Mouse (Mus musculus) spleen, postnatal 4 days (tissue): ENCODE measurements around the gene Uqcr11.
A peak's percentile ranks its signal among the peaks of the same experiment; 100 is the strongest.

ENCODE experiments used
- DNase-seq, 2 experiments: peaks; one replicate each; pipeline ENCODE4 v3.0.0; 2022; ENCODE audit warnings: low spot score in 2 of 2

Uqcr11 gene

DNA sequence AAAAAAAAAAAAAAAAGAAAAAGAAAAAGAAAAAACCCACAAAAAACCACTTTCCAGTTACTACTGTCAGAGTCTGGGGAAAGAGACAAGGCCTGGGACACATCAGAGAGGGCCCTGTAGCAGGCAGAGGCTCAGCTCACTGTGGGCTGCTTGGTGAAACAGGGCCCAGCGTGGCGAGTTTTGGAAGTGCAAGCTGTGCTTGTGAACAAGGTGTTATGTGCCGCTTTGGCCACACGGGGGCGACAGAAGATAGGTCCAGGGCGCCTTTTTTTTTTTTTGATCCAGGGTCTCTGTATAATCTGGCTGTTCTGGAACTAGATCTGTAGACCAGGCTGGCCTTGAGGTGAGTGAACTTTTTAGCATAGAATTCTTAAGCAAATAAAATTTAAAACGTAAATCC is 30.5 kb downstream of the Uqcr11 start:
- peak; percentile 91 to 98 for DNase-seq

DNA sequence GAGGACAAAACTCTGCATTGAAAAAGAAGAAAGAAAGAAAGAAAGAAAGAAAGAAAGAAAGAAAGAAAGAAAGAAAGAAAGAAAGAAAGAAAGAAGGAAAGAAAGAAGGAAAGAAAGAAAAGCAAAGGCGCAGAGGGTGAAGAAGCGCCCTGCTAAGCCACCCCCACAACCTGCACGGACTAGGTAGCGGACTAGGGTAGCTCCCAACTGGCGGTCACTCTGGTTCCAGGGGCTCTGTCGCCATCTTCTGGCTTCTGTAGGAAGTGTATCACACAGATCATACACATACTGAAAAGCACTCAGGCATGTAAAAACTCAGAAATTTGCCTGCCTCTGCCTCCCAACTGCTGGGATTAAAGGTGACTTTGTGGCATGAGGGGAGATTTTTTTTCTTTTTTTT is 32.6 kb downstream of the Uqcr11 start:
- DNase-seq, result peak; percentile 83 to 90

DNA sequence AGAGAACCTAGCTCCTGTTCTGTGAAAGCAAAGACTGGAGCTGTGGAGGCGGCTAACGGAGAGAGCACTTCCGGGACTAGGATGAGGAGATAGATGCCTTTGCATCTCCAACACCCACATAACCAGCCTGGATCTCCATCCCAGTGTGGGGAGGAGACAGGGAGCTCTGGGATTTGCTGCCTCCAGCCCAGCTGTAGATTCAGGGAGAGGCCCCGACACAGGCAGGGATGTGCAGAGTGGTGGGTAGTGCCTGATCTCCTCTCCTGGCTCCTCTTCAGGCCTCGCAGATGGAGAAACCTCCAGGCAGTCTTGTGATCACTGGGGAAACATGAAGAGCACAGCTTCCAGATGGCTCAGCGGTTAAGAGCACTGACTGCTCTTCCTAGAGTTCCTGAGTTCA is 33.9 kb downstream of the Uqcr11 start:
- no peak for DNase-seq

GRCm38 (mm10) chr10:80371983-80372382 is 34.6 kb downstream of the Uqcr11 start:
- no peak for DNase-seq

DNA sequence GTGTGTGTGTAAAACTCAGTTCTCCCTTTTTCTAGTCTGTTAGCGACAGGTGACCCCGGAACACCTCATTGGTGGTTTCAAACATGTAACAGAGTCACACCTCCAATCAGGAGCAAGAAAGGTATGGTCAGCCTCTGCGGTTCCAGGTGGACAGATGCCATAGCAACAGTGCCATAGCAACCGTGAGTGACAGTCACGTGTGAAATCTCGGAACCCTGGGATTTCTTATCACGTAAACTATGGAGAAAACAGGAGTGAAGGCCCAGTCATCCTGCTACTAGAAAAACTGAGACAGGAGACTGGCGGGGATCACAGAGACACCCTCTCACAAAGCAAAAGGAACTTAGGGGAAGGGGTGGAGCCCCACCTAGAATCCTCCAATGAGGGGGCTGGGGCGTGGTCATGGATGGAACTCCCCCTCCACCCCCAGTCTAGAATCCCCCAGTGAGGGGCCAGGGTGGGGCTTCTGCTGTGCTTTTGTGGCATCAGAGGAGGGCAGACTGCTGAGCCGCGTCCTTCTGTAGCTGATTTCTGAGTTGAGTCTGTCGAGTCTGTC is 35.1 kb downstream of the Uqcr11 start:
- DNase-seq, result peak in 1 of 2 experiments; percentile 53

DNA sequence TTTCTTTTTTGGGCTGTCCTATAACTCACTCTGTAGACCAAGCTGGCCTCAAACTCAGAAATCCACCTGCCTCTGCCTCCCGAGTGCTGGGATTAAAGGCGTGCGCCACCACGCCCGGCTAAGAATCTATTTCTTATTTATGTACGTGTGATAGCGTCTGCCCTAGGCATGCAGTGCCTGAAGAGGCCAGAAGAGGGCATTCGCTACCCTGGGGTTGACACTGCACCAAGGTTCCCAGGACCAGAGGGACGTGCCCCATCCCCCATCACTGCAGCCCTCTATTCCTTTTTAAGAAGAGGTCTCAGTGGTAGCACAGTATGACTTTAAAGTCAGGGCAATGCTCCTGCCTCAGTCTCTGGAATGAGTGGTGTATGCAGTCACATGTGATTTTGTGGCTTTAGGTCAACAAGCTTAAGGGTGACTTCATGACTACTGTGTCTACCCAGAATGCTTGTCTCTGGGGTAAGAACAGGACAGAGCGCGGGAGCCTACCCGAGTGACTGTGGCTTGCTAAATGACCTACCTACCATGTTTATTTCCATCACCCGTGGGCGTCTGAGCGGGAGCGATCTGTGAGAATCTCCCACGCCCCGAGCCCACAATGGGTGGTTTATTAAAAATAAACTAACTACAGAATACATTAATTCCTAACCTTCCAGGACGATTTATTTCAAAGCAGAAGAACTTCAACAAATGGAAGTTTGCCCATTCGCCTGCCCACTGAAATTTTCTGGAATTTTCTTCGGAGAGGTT is 36.5 kb downstream of the Uqcr11 start:
- DNase-seq, result peak in 1 of 2 experiments; percentile 49

DNA sequence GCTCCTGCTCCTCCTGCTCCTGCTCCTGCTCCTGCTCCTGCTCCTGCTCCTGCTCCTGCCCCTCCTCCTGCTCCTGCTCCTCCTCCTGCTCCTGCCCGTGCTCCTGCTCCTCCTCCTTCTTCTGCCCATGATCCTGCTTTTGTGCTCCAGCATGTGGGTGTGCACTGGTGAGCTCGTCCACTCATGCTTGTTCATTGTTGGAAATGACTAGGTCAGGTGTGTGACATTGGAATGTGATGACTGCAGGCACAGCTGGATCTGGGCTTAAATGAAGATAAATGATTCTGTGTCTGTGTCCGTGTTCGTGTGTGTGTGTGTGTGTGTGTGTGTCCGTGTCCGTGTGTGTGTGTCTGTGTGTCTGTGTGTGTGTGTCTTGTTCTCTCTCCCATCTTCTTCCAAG is 38.2 kb downstream of the Uqcr11 start:
- no peak for DNase-seq

GRCm38 (mm10) chr10:80367954-80368353 is 38.7 kb downstream of the Uqcr11 start:
- no peak for DNase-seq

DNA sequence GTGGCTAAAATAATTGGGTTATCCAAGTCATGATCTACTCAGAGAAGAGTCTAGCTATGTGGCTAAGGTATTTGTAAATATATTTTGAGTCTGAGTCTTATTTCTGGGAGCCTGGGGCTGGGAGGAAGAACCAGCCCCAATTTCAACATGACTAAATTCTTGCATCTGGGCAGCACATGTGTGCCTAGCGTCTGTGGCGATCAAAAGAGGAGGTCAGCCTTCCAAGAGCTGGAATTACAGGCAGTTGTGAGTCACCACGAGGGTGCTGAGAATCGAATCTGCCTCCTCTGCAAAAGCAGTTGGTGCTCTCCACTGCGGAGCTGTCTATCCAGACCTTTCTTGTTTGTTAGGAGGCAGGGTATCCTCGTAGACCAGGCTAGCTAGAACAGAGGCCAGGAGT is 40.9 kb downstream of the Uqcr11 start:
- no peak for DNase-seq

DNA sequence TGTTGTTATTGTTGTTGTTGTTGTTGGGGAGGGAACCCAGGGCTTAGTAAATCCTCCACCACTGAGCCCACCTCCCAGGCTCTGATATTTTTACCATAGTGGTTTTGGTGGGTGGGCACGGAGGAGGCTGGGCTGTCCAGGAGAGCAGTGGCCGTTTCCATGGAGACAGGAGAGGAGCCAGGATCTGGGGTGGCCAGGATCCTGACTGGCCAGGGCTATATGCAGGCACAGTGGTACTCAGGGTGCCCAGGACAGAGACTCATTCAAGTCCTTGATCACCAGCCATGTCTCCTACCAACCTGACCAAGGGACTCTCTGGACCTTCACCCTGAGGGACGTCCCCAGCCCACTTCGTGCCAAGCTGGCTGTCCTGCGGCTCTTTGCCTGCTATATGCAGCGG is 42.9 kb downstream of the Uqcr11 start:
- DNase-seq, result no peak

DNA sequence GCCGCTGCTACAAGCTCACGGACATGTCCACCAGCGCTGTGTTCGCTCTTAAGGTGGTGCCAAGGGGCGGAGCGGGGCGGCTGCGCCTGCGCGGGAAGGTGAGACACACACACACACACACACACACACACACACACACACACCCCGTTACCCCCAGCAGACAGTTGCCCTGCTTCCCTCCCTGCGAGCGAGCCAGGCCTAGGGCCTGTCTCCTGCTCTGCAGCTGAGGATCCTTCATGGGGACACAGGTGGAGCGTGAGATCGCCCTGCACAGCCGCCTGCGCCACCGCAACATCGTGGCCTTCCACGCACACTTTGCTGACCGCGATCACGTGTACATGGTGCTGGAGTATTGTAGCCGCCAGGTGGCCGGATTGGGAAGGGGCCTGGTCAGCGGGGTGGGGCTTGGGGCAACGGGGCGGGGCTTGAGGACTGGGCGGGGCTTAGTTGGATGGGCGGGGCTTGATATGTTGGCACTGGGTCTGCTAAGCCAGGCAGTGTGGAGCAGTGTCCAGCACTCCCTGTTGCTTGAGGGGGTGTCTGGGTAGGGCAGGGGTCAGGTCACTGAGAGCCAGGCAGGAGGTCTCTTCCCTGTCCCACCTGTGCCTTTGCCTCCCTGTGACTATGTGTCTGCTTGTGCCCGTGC is 48.5 kb downstream of the Uqcr11 start:
- DNase-seq, result no peak

- DNase-seq, result no peak
Observed at GRCm38 (mm10) chr10:80357336-80357735, 49.3 kb downstream of the Uqcr11 start.

DNA sequence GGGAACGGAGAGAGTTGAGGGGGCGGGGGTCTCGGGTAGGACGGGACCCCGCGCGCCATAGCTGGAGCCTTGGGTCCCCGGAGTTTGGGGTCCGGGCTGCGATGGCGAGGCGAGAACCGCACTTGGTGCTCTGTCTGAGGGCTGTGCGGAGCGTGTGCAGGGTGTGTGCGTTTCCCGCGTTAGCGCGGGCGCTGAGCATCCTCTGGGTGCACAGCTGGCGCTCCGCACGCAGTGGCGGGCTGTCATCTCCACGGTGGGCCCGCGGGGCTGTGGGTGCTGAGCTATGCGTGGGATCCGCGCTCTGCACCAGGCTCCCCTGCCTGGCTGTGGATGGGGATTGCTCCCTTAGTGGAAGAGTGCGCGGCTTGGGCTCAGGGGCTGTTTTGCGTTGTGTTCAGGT is 49.9 kb downstream of the Uqcr11 start:
- no peak for DNase-seq

- DNase-seq, result no peak
Observed at GRCm38 (mm10) chr10:80356001-80356682, 50.5 kb downstream of the Uqcr11 start, which contains the start of gene Plk5. Plk5 (plus strand) TSS chr10:80356459.

- DNase-seq, result no peak
Observed at GRCm38 (mm10) chr10:80355431-80355830, 51.2 kb downstream of the Uqcr11 start.
